Mouse (Mus musculus) cerebellum, adult 2 months (tissue): ENCODE measurements around the gene Scgb1b27. TPM values are rescaled to one million over a fixed set of nuclear protein-coding genes. Genes with fewer than 3 reads are reported as not detected.
"Not testable (repeated sequence)": the region's sequence is repeated elsewhere in the genome, so short reads cannot be mapped to it uniquely, and the experiment has no call there.

ENCODE experiments used
- DNase-seq, 2 experiments: peaks; one replicate each; pipeline ENCODE4 v3.0.0; 2021
- H3K27ac ChIP-seq: fragments of 200-500 bp; 2 replicates; pipeline ENCODE4 v1.5.1; 2012; ENCODE audit warnings: low read length, control low read depth, inconsistent platforms; ENCODE audit not compliant: insufficient read depth
- H3K27me3 ChIP-seq: fragments of 200-500 bp; 2 replicates; pipeline ENCODE4 v1.6.1; 2012; ENCODE audit warnings: inconsistent platforms, mild to moderate bottlenecking, low read length, moderate library complexity; ENCODE audit not compliant: control insufficient read depth, insufficient read depth
- H3K4me1 ChIP-seq: fragments of 200-500 bp; 2 replicates; pipeline ENCODE4 v1.6.1; 2011; ENCODE audit warnings: low read length; ENCODE audit not compliant: control insufficient read depth, insufficient read depth
- H3K4me3 ChIP-seq: fragments of 200-500 bp; replicated peaks from 2 replicates; pipeline ENCODE3; 2011; ENCODE audit warnings: mild to moderate bottlenecking, low read depth, low read length, control low read depth; ENCODE audit not compliant: insufficient read depth
- CTCF ChIP-seq: fragments of 200-500 bp; IDR thresholded peaks from 2 replicates; pipeline ENCODE4 v1.5.1; 2011; ENCODE audit warnings: low read depth, mild to moderate bottlenecking, control low read depth, low read length, moderate library complexity, borderline replicate concordance; ENCODE audit not compliant: insufficient read depth
- POLR2A ChIP-seq: fragments of 200-500 bp; IDR thresholded peaks from 2 replicates; pipeline ENCODE4 v1.6.1; 2011; ENCODE audit warnings: low read length, control low read depth, borderline replicate concordance; ENCODE audit not compliant: insufficient read depth
- WGBS: fragments of 180-500 bp; shearing (Covaris S2); methylation state at CpG from one replicate; pipeline ENCODE4 v1.1.7; 2018; 5-methylcytosine and 5-hydroxymethylcytosine counted together
- polyA plus RNA-seq: library from polyadenylated mRNA; depleted of rRNA; stranded (reverse); fragments of >200 nt; gene quantifications from 2 replicates; pipeline ENCODE4 v1.2.3, GENCODE M21; 2012; rRNA removed

The Scgb1b27 gene
- polyA plus RNA-seq: not detected in 2 replicates

- not testable (repeated sequence) for H3K27me3 ChIP-seq, H3K4me1 ChIP-seq, H3K4me3 ChIP-seq, DNase-seq, H3K27ac ChIP-seq
- WGBS: 88% methylated on average over 1 of the region's 1 CpGs
Observed at GRCm38 (mm10) chr7:34021183-34021582, at the start of gene Scgb1b27. TSS of gene Scgb1b27 (plus strand) at chr7:34021483.

- 0 out of 2 replicates have a peak, but pooled peaks have one; percentile 31 for TF ChIP-seq CTCF
- H3K4me1 ChIP-seq, H3K27ac ChIP-seq, H3K27me3 ChIP-seq, H3K4me3 ChIP-seq: not testable (repeated sequence)
- WGBS: 23% methylated on average over 8 of the region's 9 CpGs
- peak in 1 of 2 experiments; percentile 12 for DNase-seq
Observed at GRCm38 (mm10) chr7:33982281-33982680, 39.0 kb upstream of the Scgb1b27 start.

- WGBS: 65% methylated on average over 4 of the region's 4 CpGs
- no peaks in the 10 kb centered on the region for H3K27me3 ChIP-seq
- H3K27ac ChIP-seq: no peak within 1 kb of the TSS
- DNase-seq: no peak
- H3K4me3 ChIP-seq: no peak within 1 kb of the TSS
- no peaks in the 10 kb centered on the region for H3K4me1 ChIP-seq
- TF ChIP-seq POLR2A (no peak), CTCF (no peak)
Observed at GRCm38 (mm10) chr7:34013842-34014241, 7.4 kb upstream of the Scgb1b27 start, which contains the start of gene Scgb2b27. TSS of gene Scgb2b27 (minus strand) at chr7:34013942.

GRCm38 (mm10) chr7:34025641-34026040, 4.4 kb downstream of the Scgb1b27 start:
- Histone ChIP-seq H3K4me3 (no peak overlapping the region), H3K27me3 (no peaks in the 10 kb centered on the region; the same call in 1 of the 2 replicates), H3K27ac (no peak overlapping the region), H3K4me1 (no peaks in the 10 kb centered on the region)
- DNase-seq: no peak
- 68% methylated on average over 4 of the region's 4 CpGs for WGBS
- no peak for TF ChIP-seq POLR2A
- no peak for TF ChIP-seq CTCF

- H3K27ac ChIP-seq, DNase-seq, H3K4me1 ChIP-seq, H3K27me3 ChIP-seq, H3K4me3 ChIP-seq: not testable (repeated sequence)
- WGBS: 83% methylated on average over 9 of the region's 9 CpGs
Observed at GRCm38 (mm10) chr7:34027202-34027601, 5.9 kb downstream of the Scgb1b27 start.

GRCm38 (mm10) chr7:34030026-34030425, 8.7 kb downstream of the Scgb1b27 start:
- Histone ChIP-seq H3K4me3 (no peak overlapping the region), H3K27me3 (no peaks in the 10 kb centered on the region; the same call in 1 of the 2 replicates), H3K4me1 (no peaks in the 10 kb centered on the region), H3K27ac (no peak overlapping the region)
- TF ChIP-seq POLR2A (no peak), CTCF (no peak)
- DNase-seq: no peak
- WGBS: 95% methylated on average over 11 of the region's 11 CpGs

- not testable (repeated sequence) for H3K4me3 ChIP-seq, H3K4me1 ChIP-seq, H3K27ac ChIP-seq, DNase-seq, H3K27me3 ChIP-seq
- WGBS: 71% methylated on average over 4 of the region's 4 CpGs
Observed at GRCm38 (mm10) chr7:34034579-34034978, 13.3 kb downstream of the Scgb1b27 start.

GRCm38 (mm10) chr7:34036076-34036815, 15.0 kb downstream of the Scgb1b27 start:
- H3K27me3 ChIP-seq, H3K27ac ChIP-seq, DNase-seq, H3K4me1 ChIP-seq, H3K4me3 ChIP-seq: not testable (repeated sequence)
- WGBS: 88% methylated on average over 11 of the region's 11 CpGs

GRCm38 (mm10) chr7:34068132-34068531, 46.8 kb downstream of the Scgb1b27 start:
- H3K27me3 ChIP-seq, DNase-seq, H3K4me3 ChIP-seq, H3K27ac ChIP-seq, H3K4me1 ChIP-seq: not testable (repeated sequence)
- 73% methylated on average over 5 of the region's 5 CpGs for WGBS

Other genes with a start within 250 kb of the Scgb1b27 start
- not detected in 2 replicates for gene Scgb2b26, start 76.4 kb upstream of the Scgb1b27 start, polyA plus RNA-seq
- gene Scgb2b27, start 7.5 kb upstream of the Scgb1b27 start, polyA plus RNA-seq: not detected in 2 replicates
- not detected in 2 replicates for gene Scgb1b30, start 73.9 kb downstream of the Scgb1b27 start, polyA plus RNA-seq
- 6.0 and 6.1 TPM in 2 replicates for gene Wtip, start 111.8 kb downstream of the Scgb1b27 start, polyA plus RNA-seq
- 106 and 110 TPM in 2 replicates for gene Uba2, start 148.1 kb downstream of the Scgb1b27 start, polyA plus RNA-seq
- 40.0 and 41.8 TPM in 2 replicates for gene Pdcd2l, start 175.2 kb downstream of the Scgb1b27 start, polyA plus RNA-seq
- gene Gpi1, start 208.9 kb downstream of the Scgb1b27 start, polyA plus RNA-seq: 611 and 659 TPM in 2 replicates
- gene Gm6096, start 229.6 kb downstream of the Scgb1b27 start, polyA plus RNA-seq: not detected in 2 replicates